Mouse (Mus musculus) megakaryocyte, adult 5-6 weeks (primary cell): Measurements from ENCODE around the gene Ucp2. TPM values are rescaled to one million over a fixed set of nuclear protein-coding genes. Genes with fewer than 3 reads are reported as not detected.

ENCODE experiments used
- ATAC-seq: 2 replicates; pipeline ENCODE4 v1.8.0; 2016; ENCODE audit warnings: mild to moderate bottlenecking, inconsistent platforms; ENCODE audit not compliant: poor library complexity, severe bottlenecking
- total RNA-seq, 2 experiments: library from RNA; stranded (forward) in 1 of 2; stranded (reverse) in 1 of 2; fragments of 153-499, 151-499 nt in 1 of 2; fragments of 221-1000, 200-1000 nt in 1 of 2; gene quantifications; 2 replicates each; pipeline versions ENCODE4 v1.2.3 to v1.2.4; 2015 to 2017

Gene Ucp2
- total RNA-seq (2015) (702 and 742 TPM in 2 replicates), total RNA-seq (2017) (316 and 332 TPM in 2 replicates)

GRCm38 (mm10) chr7:100493117-100493483 lies at the start of gene Ucp2:
Gene Ucp2 (plus strand): TSS chr7:100493337.
- peak; percentile 77 for ATAC-seq

DNA sequence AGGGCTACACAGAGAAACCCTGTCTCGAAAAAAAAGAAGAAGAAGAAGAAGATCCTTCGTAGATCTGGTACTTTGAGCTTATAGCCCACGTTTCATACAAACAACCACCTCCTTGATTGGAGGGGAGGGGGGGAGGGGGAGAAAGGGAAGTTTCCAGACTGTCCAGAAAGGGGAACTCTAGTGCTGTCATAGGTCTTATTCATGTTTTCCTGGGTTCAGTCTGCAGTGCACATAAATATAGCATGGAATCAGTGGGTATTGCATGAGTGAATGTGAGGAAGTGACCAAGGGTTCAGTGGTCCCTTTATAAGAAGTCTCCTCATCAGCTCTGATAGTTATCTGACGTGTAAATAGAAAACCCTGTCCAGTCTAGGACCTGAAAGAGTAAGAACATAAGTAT lies 49.4 kb upstream of the Ucp2 start:
- ATAC-seq: peak; percentile 94

GRCm38 (mm10) chr7:100446271-100446670 lies 46.9 kb upstream of the Ucp2 start:
- no peak for ATAC-seq

GRCm38 (mm10) chr7:100448530-100448929 lies 44.6 kb upstream of the Ucp2 start:
- no peak for ATAC-seq

DNA sequence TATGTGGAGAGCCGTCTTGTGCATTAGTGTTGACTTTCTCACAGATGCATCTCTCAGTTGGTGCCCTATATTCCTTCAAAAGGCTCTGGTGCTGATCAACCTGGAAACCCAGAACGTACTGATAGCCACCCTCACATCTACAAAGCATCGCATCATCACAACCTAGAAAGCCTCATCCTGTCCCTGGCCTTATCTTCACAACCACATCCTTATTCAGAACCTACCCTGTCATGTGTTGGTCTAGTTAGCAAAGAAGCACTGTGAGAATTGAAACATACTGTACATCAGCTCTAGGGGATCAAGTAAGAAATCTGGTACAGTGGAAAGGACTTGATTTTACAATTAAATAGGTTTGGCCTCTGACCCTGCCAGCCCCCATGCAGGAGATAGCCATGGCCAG lies 44.2 kb upstream of the Ucp2 start:
- ATAC-seq: peak; percentile 73; the same call in 1 of the 2 replicates

DNA sequence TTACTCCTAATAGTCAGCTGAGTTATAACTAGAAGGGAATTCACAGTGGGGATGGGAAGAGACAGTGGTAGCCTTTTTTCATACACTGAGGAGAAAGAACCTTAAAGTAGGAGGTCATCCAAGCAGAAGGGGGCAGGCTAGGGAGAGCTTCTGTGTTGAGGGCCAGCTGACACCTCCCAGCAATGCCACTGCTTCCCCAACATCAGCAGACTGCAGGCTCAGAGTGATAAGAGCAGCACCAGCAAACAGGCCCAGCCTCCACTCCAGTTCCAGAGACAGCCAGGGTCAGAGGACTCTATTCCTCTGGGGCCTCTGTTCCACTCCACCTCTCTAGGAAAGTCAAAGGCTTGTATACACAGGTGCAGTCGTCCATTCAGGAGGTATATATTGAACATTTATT lies 35.0 kb upstream of the Ucp2 start:
- no peak for ATAC-seq

GRCm38 (mm10) chr7:100459862-100460261 lies 33.3 kb upstream of the Ucp2 start:
- no peak for ATAC-seq

GRCm38 (mm10) chr7:100461621-100462151 lies 31.5 kb upstream of the Ucp2 start:
- peak; percentile 75 for ATAC-seq

DNA sequence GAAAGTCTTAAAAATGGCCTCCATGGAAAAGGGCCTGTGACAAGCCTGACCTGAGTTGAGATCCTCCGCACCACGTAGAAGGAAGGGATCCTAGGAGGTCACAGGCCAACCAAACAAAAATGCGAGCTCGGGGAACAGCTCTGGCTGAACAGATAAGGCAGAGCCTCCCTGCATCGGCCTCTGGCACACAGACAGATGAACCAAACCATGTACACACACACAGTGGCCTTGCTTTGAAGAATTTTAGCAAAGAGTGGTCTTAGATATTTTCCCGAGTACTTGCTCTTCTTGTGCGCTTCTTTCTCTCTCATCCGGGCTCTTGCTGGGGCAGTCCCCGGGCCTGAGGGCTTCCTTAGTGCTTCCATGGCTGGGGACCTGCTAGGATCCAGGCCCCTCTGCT lies 29.9 kb upstream of the Ucp2 start:
- no peak for ATAC-seq

DNA sequence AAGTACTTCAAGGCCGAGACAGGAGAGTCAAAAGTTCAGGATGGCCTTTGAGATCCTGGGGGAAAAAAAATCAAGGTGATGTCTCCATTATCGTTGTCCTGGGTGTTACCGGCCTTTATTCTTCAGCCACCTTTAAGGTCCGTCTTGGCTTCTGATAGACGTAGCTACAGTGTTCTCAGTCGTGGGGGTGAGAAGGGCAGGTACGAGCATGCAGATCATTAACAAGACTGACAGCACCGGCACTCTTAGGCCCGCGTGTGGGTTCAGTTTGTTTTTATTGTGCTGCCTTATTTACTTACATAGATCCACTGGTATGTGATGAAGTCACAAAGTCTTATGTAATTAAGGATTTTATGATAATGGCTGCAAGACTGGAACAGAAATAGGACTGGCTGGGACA lies 29.4 kb upstream of the Ucp2 start:
- ATAC-seq: no peak

DNA sequence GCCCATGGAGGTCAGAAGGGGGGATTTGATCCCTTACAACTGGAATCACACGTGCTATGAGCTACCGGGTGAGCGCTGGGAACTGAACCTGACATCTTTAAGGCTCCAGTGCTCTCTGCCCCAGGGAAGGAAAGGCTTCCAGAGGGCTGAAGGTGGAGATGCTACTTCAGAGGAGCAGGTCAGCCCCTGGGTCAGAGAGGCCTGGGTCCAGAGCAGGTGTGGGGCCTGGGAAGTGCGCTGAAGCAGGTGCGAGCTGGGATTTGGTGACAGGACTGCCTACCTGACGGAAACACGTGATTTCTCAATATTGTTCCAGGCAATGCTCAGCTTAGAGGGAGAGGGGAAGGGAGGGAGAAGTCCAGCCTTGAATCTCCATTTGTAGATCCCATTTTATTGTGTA lies 28.9 kb upstream of the Ucp2 start:
- no peak for ATAC-seq

GRCm38 (mm10) chr7:100465248-100465647 lies 27.9 kb upstream of the Ucp2 start:
- ATAC-seq: no peak

GRCm38 (mm10) chr7:100465656-100466309 lies 27.4 kb upstream of the Ucp2 start:
- no peak for ATAC-seq

DNA sequence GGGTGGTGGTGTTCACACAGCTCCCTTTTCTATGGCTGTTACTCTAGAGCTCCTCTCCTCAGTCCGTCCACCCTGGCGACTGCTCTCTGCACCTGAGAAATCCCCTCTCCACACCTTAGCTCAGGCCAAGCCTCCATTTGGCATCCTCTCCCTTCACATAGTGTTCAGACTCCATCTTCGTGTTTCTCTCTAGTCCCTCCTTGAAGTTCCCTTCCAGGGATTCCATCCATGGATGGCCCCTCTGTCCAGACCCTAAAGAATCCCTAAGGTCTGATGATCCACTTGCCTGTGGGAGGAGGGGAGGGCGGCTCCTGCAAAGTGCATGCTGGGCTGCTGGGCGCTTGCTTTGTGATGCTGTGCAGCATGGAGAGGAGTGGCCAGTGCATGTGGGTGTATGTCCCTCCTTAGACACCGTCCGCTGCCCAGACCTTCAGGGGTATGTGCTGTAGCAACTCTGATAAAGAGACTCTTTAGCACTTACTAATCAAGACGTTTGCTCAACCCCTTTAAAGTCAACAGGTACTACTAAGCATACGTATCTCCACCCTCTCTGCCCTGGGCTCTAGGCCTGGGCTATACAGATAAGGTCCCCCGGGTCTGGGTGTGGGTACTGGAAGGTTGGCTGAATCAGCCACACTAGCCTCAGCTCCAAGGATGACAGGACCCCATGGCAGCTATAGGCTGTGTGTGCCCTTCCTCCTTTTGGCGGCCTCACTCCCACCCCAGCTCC lies 26.2 kb upstream of the Ucp2 start:
- peak; percentile 64 for ATAC-seq

DNA sequence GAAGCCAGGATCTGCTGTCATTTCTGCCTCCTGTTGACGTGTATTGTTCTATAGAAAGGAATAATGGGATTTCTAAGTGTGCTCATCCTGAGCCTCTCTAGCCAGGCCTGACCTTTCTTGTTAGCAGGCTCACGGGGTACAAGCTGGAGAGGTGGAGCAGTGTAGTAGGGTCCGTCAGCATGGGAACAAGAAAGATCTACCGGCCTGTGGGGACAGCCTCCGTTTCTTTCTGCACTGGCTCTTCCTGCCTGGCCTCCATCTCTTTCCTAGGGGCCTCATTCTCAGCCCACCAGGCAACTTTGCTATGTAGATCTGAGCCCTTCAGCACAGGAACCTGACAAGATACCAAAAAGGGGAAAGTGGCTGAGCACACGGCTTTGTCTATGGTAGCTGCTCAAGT lies 24.4 kb upstream of the Ucp2 start:
- ATAC-seq: no peak

DNA sequence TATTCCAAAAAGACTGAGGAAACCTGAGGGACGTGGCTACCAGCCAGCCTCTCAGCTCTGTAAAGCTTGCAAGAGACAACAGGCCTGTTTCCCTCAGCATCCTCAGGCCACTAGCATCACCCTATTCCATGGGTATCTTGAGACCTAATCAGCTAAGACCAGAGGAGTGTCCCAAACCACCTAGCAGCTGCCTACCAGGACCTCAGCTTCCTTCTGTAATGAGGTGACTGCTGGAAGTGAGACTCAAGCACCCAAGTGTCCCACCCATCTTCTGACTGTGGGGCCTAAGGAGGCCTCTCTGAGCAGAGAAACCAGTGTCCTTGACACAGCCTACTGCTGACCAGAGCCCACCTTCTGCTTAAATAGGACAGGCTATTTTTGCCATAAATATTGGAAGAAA lies 23.6 kb upstream of the Ucp2 start:
- ATAC-seq: no peak

DNA sequence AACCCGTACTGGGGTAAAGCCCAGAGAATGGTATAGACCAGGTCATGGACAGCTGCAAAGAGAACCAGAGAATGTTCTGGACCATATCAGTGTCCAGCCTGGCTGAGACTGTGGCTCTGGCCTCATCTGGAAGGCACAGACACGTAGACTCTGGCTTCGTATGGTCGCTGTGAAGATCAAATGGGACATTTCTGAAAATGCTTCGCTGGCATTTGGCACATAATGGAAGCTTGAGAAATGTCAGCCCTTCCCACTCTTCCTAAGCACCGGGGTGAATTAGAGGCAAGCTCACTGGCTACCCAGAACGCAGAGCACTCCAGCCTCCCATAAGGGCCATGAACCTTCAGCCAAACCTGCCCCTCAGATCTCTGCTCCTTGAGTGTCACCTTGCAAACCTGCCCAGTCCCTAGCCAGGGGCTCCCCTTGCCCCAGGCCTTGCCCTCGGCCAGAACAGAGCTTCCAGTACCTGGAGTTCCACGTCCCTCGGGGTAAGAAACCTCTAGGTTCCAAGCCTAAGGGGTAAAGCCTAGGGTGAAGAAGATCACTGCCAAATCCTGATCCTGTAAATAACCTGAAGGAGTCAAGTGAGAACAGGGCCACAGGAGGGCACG lies 22.2 kb upstream of the Ucp2 start:
- no peak for ATAC-seq

- ATAC-seq: no peak
These were observed 21.7 kb upstream of the Ucp2 start for GRCm38 (mm10) chr7:100471407-100471797.

GRCm38 (mm10) chr7:100472777-100473176 lies 20.4 kb upstream of the Ucp2 start, which contains the start of gene Ucp3:
Gene Ucp3 (plus strand): TSS chr7:100472990.
- ATAC-seq: no peak

GRCm38 (mm10) chr7:100473846-100474454 lies 19.2 kb upstream of the Ucp2 start:
- no peak for ATAC-seq

DNA sequence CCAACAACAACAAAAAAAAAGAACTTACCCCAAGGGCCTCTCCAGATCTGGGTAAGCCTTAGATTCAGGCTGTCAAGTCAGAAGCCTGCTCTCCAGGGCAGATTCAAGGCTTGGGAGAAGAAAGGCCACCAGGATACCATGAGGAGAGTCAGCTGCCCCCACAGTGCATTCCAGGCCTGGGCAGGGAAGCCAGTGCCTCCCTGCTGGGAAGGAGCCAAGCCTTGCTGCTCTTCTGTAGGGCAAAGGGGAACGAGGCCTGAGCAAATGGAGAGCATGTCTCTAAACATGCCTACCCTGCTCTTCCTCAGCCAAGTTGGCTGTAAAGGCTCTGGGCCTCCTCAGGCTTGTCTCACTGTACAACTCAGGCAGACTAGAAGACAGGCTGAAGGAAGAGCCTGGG lies 18.5 kb upstream of the Ucp2 start:
- no peak for ATAC-seq
